Mouse (Mus musculus) cerebellum, adult (tissue): ENCODE measurements around the gene 4930524J08Rik.

Source experiments
- ATAC-seq: cut with Nextera tagmentation; 2 replicates; pipeline ENCODE4 v1.9.2; 2017; ENCODE audit warnings: mild to moderate bottlenecking, moderate library complexity, mixed read lengths; ENCODE audit not compliant: insufficient number of reproducible peaks, low FRiP score, low TSS enrichment

Gene 4930524J08Rik

DNA sequence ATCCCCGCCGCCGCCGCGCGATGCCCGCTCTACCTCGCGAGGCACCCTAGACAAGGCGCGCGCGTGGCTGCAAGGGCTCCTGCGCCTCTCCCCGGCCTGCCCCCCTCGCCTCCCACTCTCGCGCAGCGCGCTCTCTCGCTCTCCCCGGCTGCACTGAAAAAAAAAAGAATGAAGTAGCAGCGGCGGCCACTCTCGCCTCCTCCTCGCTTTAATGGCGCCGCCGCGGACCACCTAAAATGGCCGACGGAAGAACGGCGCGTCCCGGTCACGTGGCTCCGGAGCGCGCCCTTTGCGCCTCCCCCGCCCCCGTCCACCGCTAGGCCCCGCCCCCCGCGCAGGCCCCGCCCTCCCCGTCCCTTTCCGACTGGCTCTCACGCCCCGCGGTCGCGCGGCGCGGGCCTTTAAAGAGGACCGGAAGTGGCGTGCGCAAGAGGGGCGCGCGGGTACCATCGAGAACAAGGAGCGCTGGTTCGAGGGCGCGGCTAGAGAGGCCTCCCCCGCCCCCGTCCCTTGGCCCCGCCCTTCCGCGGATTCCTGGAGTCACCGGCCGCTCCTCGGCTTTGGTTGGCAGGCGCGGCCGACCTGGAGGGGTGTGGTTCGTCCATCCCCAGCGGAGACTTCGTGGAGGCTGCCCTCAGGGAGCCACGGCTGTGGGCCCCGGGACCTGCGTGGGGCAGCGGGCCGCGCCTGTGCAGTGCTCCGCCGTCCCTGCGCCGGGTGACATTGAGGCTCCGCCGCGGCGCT is at the start of gene 4930524J08Rik, which contains the start of gene Hnrnpd:
Gene 4930524J08Rik, plus strand, starts transcription at position 363 of the 744 bp plus-strand sequence.
Gene Hnrnpd, minus strand, starts transcription at position 240 of the 744 bp plus-strand sequence.
- ATAC-seq: peak; percentile 90

DNA sequence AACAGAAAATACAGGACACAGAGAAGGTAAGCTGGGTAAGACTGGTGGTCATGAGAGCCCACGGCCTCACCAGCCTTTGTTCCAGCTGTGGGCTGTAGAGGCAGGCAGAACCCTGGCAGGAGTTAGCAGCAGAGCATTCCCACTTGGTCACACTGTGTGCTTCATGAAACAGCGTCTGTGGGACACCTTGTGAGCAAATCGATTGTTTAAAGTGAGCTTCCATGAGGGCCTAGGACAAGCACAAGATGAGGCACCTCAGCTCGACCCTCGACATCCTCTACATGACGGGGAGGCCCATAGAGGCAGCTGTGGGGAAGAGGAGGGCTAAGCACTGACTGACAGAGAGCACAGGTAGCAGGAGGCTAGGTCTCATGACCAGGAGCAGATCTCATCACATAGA is 47.0 kb upstream of the 4930524J08Rik start:
- no peak for ATAC-seq

DNA sequence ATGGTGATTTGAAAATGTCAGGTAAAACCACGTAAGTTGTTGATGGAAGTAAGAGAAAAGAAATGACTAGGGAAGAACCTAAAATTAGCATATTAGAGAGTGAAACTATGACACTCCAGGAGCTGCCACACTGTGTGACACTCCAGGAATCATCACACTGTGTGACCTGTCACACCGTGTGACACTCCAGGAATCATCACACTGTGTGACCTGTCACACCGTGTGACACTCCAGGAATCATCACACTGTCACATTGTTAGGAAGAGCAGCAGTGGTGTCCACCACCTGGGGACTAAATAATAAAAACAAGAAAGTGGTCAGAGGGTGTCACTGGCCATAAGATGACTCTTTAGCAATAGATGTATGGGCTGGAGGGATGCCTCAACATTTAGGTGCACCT is 39.4 kb upstream of the 4930524J08Rik start:
- no peak for ATAC-seq

DNA sequence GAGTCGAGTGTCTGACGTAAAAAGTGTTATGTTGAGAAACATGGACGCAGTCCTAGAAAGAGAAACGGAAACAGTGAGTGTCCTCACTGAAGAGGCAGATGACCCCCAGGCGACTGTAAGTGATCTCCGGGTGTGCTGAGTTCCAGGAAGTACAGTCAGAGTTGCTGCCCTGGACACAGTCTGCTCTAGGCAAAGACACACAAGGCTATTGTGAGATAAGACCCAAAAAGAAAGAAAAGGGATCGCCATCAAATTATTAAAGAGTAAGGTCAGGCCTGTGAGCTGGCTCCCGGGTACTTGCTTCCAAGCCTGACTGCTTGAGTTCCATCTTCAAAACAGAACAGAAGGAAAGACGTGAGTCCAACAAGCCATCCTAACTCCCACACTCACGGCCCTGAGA is 37.6 kb upstream of the 4930524J08Rik start:
- no peak for ATAC-seq

DNA sequence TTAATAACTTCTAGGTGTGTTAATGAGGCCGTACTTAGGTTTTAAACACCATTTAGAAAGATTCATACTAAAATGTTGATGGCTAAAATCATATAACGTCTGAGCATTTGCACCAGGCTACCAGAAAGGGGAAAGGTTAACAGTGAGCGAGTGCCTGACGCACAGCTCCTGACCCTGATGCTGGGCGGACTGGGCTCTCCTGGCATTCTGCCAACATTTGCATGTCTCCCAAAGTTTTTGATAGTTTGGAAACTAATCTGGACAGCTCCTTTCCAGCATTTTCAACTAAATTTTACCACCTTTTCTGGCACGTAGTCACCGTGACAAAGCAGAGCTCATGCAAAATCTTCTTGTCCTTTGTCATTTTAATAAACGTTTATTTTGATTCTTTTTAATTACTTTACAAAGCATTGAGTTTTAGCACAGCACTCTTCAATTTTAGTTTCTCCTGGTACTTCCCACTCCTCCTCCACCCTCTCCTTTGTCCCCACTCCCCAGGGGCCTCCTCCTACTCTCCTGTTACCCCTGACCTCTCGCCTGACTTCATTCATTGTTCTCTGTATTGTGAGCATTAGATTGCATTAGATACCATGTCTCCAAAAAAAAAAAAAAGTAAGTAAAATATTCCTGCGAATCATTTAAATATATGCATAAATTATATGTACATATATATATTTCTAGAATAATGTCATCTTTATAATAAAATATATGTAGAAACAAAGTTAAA is 36.9 kb upstream of the 4930524J08Rik start:
- ATAC-seq: no peak

DNA sequence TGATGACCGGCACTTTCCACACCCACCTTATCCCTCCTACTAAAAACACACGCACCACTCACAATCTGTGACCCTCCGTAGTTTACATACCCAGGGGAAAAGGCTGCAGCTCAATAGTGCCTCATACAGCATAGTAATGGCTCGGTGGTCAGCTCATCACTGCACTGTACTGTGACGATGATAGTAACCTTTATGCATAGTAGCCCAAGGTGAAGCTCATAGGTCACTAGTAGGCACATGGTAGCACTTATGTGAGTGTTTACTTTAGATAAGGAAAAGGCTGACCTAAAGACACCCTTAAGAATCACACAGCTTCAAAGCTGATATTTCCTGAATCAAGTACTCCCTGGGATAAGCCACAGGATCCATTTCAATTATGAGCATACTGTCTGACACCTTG is 26.3 kb upstream of the 4930524J08Rik start:
- ATAC-seq: no peak

DNA sequence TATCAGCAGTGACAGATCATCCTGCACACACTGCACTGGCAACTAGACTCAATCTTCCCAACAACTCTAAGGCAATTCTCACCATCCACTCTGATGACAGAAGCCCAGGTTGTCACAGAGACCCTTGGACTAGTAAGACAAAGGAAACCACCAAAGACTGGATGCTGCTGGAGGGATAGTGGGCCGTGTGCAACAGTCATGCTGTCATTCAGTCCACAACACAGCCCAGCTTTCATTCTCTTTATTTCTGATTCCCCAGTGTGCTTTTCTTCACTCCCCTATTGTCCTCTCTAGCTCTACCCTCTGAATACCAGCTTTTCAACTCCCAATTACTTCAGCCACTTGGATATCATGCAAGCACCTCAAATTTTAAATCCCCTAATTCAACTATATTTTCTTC is 25.0 kb upstream of the 4930524J08Rik start:
- no peak for ATAC-seq

DNA sequence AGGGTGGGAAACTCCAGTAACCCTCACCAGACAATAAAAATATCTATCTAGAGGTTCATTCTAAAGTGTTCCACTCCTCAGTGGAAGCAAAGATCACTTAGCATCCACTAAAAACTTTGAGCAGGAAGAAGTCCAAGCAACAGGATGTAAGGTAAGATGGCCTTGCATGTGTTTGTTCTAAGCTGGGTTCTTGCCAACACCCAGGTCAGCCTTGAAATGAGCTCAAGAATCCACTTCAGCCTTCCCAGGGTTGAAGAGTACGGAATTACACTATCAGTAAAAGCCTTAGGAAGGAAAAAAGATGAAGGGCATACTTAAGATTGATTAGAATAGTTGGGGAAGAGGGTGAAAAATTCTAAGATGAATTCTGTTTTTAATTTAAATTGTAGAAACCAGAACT is 20.2 kb upstream of the 4930524J08Rik start:
- ATAC-seq: no peak

DNA sequence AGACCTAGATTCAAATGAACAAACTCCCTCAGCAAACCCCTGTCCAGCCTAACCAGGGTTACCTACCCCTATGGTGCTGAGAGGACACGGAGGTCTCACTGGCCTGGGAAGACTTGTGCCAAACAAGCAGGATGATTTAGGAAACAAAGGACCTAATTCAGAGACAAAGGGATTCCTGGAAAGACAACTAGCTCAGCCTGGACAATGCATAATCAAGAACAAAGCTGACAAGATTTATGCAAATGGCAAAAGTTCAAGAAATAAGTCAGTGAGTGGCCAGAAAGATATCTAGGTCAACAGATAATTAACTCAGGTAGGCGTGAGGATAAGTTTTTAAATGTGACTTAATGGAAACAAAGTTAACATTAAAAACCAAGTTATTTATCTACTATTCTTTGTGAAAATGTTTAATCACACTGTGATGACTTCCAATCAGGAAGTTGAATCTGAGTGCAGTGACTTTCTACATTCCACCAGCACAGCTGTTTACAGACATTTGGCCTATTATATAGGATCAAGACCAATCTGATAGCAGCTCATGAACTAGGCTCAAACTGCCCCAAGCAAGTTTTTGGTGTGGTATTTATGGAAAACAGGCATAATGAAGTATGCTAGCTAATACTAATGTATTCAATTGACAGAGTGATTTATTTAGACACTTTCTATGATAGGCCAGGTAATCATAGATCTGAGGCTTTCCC is 19.5 kb upstream of the 4930524J08Rik start:
- ATAC-seq: no peak

DNA sequence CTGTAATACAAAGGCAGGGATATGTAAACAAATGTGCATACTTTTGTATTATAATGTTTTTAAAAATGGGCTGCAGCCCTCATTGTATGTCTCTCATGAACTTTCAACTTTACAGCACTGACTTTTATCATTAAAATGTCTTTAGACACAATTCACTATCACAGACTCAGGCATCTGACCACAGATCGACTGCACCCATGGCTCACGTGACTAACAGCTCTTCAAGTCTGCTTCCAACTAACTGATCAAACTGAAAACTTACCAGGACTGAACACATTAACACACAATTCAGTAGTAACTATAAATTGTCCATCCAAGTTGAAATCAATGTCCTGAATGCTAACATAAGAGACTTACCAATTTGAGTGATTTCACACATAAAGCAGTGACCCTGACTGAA is 18.9 kb upstream of the 4930524J08Rik start:
- ATAC-seq: no peak

DNA sequence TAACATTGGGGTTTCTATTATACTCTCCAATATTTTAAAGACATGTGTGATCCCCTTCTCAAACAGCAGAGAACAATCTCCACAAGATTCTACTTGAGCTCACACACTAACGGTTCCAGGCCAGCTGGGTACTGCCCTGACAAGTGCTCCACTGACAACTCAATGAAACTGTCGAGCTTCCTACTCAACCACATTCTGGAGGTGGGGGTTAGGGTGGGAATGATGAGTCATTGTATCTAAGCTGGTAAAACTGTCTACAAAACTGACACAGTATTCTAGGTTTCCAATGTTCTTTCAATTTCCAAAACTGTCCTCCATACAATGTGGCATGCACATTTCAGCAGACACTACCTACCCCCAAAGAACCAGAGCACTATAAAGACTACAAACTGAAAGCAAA is 4.9 kb upstream of the 4930524J08Rik start:
- ATAC-seq: no peak

DNA sequence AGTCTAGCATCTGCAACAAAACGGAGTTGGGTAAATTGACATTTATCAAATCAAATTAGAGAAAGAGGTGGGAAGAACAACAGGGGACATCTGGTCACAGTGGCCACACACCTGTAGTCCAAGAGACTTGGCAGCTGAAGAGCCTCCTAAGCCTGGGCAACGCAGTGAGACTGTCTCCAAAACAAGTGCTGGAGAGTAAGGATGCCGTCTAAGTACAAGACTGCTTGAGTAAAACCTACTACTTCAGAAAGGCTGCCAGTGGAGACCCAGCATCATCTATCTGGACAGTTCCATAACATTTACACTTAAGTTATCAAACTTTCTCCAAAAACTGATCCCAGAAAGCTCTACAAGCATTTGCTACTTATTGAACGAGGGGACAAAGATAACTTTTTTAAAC is 3.8 kb upstream of the 4930524J08Rik start:
- ATAC-seq: no peak

DNA sequence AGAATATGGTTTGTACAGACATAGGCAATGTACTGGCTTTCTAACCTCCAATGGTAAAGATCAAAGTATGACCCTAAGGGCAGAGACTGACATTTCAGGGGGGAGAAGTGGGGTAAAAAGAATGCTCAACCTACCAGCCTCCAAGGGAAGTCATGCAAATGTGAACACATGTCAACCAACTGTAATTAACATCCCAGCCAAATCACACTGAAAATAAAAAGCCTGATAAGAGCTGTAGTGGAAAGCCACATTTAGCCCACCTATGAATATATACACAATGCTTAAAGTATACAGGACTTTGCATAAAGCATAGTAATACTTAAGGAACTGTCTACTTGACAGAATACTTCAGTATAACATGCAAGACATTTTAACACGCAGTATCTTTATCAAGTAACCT is 3.1 kb upstream of the 4930524J08Rik start:
- no peak for ATAC-seq

DNA sequence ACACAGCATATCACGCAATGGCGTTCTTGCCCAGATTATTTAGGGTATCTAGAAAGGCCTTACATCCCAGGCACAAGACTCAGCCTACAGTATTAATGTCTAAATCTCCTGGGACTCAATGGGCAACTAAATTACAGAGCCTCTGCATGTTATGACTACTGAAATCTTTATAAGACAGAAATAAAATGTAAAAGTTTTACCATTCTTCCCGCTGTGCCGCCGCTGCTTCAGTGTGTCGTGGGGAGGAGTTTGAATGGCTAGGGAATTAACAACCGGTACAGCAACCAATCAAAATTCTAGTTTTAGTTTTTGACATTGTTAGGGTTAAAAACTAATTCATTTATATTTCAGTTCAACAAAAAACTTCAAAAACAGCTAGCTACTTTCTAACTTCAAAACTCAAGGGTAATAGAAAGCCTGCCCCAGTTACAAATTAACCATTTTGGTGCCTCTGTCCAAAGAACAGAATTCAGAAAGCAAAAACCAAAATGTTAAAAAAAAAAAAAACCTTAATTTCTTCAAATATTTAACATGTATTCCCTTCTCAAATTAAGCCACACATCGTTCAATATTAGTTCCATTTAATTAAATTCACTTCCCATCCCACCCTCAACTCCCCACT is 2.4 kb upstream of the 4930524J08Rik start:
- no peak for ATAC-seq

DNA sequence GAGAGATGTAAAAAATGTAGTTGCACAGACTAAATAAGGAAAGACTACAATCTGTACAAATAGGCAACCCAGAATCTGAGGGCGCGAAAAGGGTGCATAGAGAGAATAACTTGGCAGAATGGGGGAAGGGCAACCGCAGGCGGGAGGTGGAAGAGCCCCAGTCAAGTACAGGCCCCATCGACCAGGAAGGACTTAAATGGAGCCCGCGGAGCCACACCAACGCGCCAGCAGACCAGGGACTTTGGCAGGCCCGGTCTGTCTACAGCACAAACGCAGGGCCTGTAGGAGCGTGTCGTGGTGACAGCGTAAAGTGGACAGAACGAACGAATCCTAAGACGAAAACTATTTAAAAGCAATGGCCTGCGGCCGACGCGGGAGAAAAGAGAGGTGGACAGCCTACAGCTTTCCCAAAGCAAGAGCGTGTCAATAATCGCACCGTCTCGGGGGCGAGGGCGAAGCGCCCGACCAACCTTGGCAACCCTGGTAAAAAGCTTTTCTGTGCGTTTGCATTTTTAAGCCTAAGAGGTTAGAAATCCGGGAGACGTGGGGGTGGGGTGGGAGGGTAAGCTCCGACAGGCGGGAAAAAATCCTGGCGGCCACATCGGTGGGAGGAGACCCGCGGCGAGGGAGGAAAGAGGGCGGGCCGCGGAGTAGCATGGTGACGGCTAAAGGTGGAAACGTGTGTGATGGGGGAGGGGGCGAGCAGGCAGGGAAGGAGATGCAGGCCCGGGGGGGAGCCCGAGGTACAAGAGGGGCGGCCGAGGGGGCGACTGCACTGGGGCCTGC is 1.2 kb upstream of the 4930524J08Rik start:
- peak; percentile 45; the same call in 1 of the 2 replicates for ATAC-seq

DNA sequence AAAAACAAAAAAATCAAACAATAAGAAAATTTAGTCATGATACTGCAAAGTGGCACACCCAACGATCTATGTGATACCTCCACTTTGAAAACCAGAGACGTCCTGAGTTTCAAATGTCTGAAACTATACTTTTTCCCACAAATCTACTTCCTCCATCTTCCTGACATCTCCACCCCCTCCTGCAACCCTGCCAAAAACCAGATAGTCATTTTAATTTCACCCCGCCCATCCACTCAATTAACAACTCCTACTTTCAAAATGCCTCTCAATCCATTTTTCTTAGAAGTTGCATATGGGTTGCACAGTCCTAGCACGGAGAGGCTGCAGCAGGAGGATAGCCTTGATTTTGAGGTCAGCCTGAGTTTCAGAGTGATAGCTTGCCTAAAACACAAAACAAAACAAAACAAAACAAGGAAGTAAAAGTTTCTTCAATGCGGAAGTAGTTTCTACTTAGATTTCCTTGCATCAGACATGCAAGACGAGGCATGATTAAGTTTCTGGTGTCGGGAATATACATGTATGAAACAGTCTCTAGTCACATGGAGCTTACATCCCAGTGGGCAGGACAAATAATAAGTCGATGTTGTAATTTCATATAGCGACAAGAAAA is 4.7 kb downstream of the 4930524J08Rik start:
- no peak for ATAC-seq

DNA sequence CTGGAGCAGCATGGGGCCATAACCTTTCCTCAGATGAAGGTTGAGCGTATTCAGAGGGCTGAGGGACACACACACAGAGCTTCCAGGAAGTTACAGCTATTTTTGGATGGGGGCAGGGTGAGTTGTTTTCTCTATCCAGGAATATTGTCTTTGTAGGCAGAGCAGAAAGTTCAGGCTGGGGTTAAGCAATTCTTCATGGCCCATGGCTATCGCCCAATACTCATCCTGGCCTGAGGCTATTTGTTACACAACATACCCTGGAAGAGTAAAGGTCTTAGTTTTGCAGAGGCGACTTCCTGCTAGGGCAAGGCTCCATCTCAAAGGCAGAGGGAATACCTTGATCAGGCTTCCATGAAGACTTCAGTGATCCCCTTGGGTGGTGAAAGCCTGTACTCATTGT is 15.3 kb downstream of the 4930524J08Rik start:
- no peak for ATAC-seq

DNA sequence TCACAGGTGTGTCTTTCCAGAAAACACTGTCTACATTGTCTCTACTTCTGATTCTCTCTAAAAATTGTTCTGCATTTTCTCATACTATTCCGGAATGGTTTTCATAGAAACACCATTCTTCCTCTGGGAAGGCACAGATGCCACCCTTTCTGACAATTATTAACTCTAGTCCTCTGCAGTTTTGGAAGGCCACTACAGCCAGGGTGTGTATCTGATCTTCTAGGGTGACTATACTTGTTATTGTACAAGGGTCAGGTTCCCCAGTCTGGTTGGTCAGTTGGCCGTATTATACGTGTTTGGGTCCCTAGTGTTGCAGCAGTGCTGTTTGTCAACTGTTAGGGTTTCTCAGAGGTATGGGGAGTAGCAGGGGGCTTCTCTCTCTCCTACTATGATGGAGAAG is 15.8 kb downstream of the 4930524J08Rik start:
- no peak for ATAC-seq

DNA sequence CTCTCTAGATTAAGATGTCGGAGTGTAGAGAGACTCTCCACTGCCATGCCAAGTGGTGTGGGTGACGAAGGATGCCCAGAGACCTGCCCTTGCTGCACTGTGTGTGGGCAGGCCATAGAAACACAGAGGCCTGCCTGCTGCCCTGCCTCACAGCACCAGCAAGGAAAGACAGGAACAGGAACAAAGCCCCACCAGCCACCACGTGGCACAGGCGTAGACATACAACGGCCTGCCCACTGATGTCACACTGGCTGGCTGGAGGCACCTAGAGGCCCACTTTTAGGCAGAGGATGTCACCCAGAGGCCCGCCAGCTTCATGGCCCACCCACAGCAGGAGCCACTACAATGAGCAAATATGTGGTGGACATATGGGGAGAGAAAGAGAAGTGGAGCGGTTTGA is 21.2 kb downstream of the 4930524J08Rik start:
- ATAC-seq: no peak

DNA sequence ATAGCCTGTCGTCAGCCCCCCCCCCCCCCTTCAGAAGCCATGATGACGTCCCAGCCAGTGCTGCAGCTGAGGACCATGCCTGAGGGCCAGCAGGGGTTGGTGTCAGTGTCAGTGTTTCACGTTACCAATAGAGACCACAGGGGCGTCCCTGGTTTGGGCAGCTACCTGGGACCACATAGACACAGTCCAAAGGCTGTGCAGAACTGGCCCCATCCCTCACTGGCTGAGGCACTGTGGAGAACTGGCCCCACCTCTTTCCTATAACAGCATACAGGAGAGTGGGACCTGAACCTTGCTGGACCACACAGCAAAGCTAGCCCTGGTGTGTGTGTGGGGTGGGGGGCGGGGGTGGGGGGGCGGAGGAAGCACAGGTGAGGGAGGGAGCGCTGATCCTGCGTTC is 21.6 kb downstream of the 4930524J08Rik start:
- no peak for ATAC-seq
